Mouse (Mus musculus) limb, embryonic 14.5 days (tissue): ENCODE data around the gene Nepro. TPM values are rescaled to one million over a fixed set of nuclear protein-coding genes. Genes with fewer than 3 reads are reported as not detected.

Source experiments
- ATAC-seq: fragments of 200-750 bp; cut with Nextera tagmentation; 2 replicates; pipeline ENCODE4 v1.8.0; 2017; ENCODE audit warnings: low read depth, moderate number of reproducible peaks, moderate TSS enrichment; ENCODE audit not compliant: low FRiP score
- DNase-seq: peaks from one replicate; pipeline ENCODE4 v3.0.0-alpha.2; 2015; ENCODE audit warnings: low spot score
- H3K27ac ChIP-seq: fragments of 300-500 bp; sonication (generic); replicated peaks from 2 replicates; pipeline ENCODE4 v1.5.1; 2014; ENCODE audit warnings: low read depth, mild to moderate bottlenecking, low read length, moderate library complexity, mixed read lengths
- H3K27me3 ChIP-seq: fragments of 300-500 bp; sonication (generic); 2 replicates; pipeline ENCODE4 v1.6.1; 2014; ENCODE audit warnings: low read length, mixed read lengths; ENCODE audit not compliant: control insufficient read depth, insufficient read depth
- H3K36me3 ChIP-seq: fragments of 300-500 bp; sonication (generic); 2 replicates; pipeline ENCODE4 v1.6.1; 2014; ENCODE audit warnings: mild to moderate bottlenecking, low read length, moderate library complexity, mixed read lengths; ENCODE audit not compliant: control insufficient read depth, insufficient read depth
- H3K4me1 ChIP-seq: fragments of 300-500 bp; sonication (generic); 2 replicates; pipeline ENCODE4 v1.6.1; 2014; ENCODE audit warnings: antibody characterized with exemption, low read length, mixed read lengths; ENCODE audit not compliant: control insufficient read depth, insufficient read depth
- H3K4me2 ChIP-seq: fragments of 300-500 bp; sonication (generic); replicated peaks from 2 replicates; pipeline ENCODE4 v1.6.1; 2014; ENCODE audit warnings: low read depth, mild to moderate bottlenecking, low read length, moderate library complexity; ENCODE audit not compliant: severe bottlenecking
- H3K4me3 ChIP-seq: fragments of 300-500 bp; sonication (generic); replicated peaks from 2 replicates; pipeline ENCODE4 v1.5.1; 2014; ENCODE audit warnings: low read length
- H3K9ac ChIP-seq: fragments of 300-500 bp; sonication (generic); 2 replicates; pipeline ENCODE4 v1.6.1; 2014; ENCODE audit warnings: mild to moderate bottlenecking, low read depth, low read length, moderate library complexity; ENCODE audit not compliant: severe bottlenecking
- H3K9me3 ChIP-seq: fragments of 300-500 bp; sonication (generic); 2 replicates; pipeline ENCODE4 v1.6.1; 2016; ENCODE audit warnings: low read length; ENCODE audit not compliant: control insufficient read depth
- POLR2A ChIP-seq: fragments of 200-500 bp; IDR thresholded peaks from 2 replicates; pipeline ENCODE4 v1.8.0; 2012; ENCODE audit warnings: inconsistent platforms, mild to moderate bottlenecking, moderate library complexity, borderline replicate concordance; ENCODE audit not compliant: insufficient read depth, insufficient read length; ENCODE audit errors: extremely low read depth
- WGBS: fragments of 180-500 bp; shearing (Covaris S2); extraction: QIAGEN DNeasy Blood & Tissue Kit; methylation state at CpG from one replicate; pipeline ENCODE4 v1.1.7; 2014; 5-methylcytosine and 5-hydroxymethylcytosine counted together
- polyA plus RNA-seq, 2 experiments: library from polyadenylated mRNA; depleted of rRNA in 1 of 2; stranded (reverse) in 1 of 2; unstranded in 1 of 2; fragments of >200 nt; fragmentation: Nextera tagmentation in 1 of 2; extraction: Ambion mirVana in 1 of 2; gene quantifications; 2 replicates each; pipeline versions ENCODE4 v1.2.1 to v1.2.3; 2012 to 2014

Gene Nepro
- polyA plus RNA-seq, 2 experiments, result 8.1 to 13.0 TPM

DNA sequence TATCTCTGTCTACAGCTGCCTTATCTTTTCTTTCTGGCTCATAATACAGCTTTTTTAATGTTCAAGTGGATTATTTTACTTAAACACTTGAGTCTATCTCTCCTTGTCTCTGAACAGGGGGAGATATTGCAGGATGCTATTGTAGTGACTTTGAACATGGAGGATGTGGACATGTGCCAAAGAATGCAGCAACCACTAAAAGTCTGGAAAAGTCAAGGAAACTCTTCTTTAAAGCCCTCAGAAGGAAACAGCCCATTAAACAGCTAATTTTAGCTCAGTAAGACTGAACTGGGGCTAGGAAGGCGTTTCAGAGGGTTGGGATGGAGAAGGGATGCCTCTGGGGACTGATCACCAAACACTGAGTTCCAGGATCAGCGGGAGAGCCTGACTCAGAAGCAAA is 1.4 kb upstream of the Nepro start:
- Histone ChIP-seq H3K4me1 (peaks cover 12% of the 10 kb centered on the region; the same call in 1 of the 2 replicates), H3K9me3 (no peaks in the 10 kb centered on the region), H3K9ac (no peak overlapping the region), H3K4me2 (no peak overlapping the region), H3K36me3 (peaks cover 18% of the 10 kb centered on the region), H3K4me3 (no peak overlapping the region), H3K27me3 (no peaks in the 10 kb centered on the region), H3K27ac (no peak overlapping the region)
- WGBS, result 58% methylated on average over 2 of the region's 2 CpGs
- TF ChIP-seq POLR2A, result no peak
- no peak for ATAC-seq
- DNase-seq, result peak; percentile 13

DNA sequence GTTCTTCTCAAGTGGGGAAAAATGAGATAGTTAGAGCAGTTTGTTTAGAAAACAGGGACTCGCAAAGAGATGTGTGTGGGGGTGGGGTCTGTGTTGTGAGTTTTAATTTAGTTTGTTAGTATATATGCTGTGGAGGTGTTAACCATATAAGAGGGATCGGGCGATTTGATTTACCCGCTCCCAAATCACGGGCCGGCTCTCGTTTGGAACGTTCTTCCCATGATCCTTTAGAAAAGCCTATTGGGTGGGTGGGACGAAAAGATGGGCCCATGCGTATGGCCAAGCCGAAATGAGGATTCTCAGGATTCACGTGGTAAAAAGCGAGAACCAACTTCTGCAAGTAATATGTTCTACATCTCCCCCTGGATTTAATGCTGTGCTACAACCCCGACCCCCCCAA is 746 bp downstream of the Nepro start:
- DNase-seq (peak; percentile 67), ATAC-seq (peak; percentile 34)
- peak overlapping the region; percentile 90 for H3K27ac ChIP-seq
- no peak for TF ChIP-seq POLR2A
- H3K27me3 ChIP-seq, result no peaks in the 10 kb centered on the region
- peak overlapping the region; percentile 84 for H3K9ac ChIP-seq
- H3K4me1 ChIP-seq, result peaks cover 12% of the 10 kb centered on the region; the same call in 1 of the 2 replicates
- peak overlapping the region; percentile 56 for H3K4me2 ChIP-seq
- H3K9me3 ChIP-seq, result no peaks in the 10 kb centered on the region
- peaks cover 32% of the 10 kb centered on the region for H3K36me3 ChIP-seq
- WGBS, result under 1% methylated on average over 14 of the region's 14 CpGs
- H3K4me3 ChIP-seq, result peak overlapping the region; percentile 79

- no peak for TF ChIP-seq POLR2A
- DNase-seq (peak; percentile 85), ATAC-seq (no peak)
- Histone ChIP-seq H3K27ac (no peak overlapping the region; the same call in 1 of the 2 replicates), H3K9ac (peak overlapping the region; percentile 84; the same call in 1 of the 2 replicates), H3K9me3 (no peaks in the 10 kb centered on the region), H3K4me3 (peak overlapping the region; percentile 79), H3K4me1 (peaks cover 12% of the 10 kb centered on the region; the same call in 1 of the 2 replicates), H3K4me2 (peak overlapping the region; percentile 56), H3K36me3 (peaks cover 26% of the 10 kb centered on the region), H3K27me3 (no peaks in the 10 kb centered on the region)
- WGBS, result 41% methylated on average over 14 of the region's 14 CpGs
Measured at GRCm38 (mm10) chr16:44725286-44726223, 1.5 kb downstream of the Nepro start.

GRCm38 (mm10) chr16:44727525-44727924 is 3.4 kb downstream of the Nepro start:
- WGBS, result 98% methylated on average over 3 of the region's 3 CpGs
- no peak overlapping the region for H3K9ac ChIP-seq
- peaks cover 45% of the 10 kb centered on the region for H3K36me3 ChIP-seq
- no peak for DNase-seq
- H3K9me3 ChIP-seq, result no peaks in the 10 kb centered on the region
- peaks cover 12% of the 10 kb centered on the region; the same call in 1 of the 2 replicates for H3K4me1 ChIP-seq
- H3K27me3 ChIP-seq, result no peaks in the 10 kb centered on the region
- no peak for ATAC-seq
- H3K27ac ChIP-seq, result no peak overlapping the region
- H3K4me3 ChIP-seq, result no peak overlapping the region
- H3K4me2 ChIP-seq, result no peak overlapping the region
- TF ChIP-seq POLR2A, result no peak

- H3K9ac ChIP-seq, result no peak overlapping the region
- H3K4me2 ChIP-seq, result no peak overlapping the region
- no peak overlapping the region for H3K4me3 ChIP-seq
- peaks cover 90% of the 10 kb centered on the region for H3K36me3 ChIP-seq
- no peak for ATAC-seq
- DNase-seq, result no peak
- H3K27ac ChIP-seq, result no peak overlapping the region
- H3K9me3 ChIP-seq, result no peaks in the 10 kb centered on the region
- WGBS, result 87% methylated on average over 3 of the region's 3 CpGs
- no peaks in the 10 kb centered on the region for H3K4me1 ChIP-seq
- no peak for TF ChIP-seq POLR2A
- H3K27me3 ChIP-seq, result no peaks in the 10 kb centered on the region
Measured at GRCm38 (mm10) chr16:44734059-44734458, 10.0 kb downstream of the Nepro start.
